Mouse (Mus musculus): Measurements from ENCODE around the gene Nop16. TPM values are rescaled to one million over a fixed set of nuclear protein-coding genes. Genes with fewer than 3 reads are reported as not detected.

The Nop16 gene
- polyA plus RNA-seq, 1 experiment from 2014 or later: 53.1 TPM

Small RNA genes within 50 kb of the gene (microRNA-seq; reads per million reads assigned to microRNA genes)
- not detected for gene Gm24195

Other genes starting within 250 kb of the Nop16 start
- gene Cplx2, start 218.7 kb downstream of the Nop16 start, polyA plus RNA-seq (2015; fragmentation: Nextera tagmentation; extraction: Ambion mirVana): 15.8 and 21.2 TPM in 2 replicates
- gene Thoc3, start 121.2 kb downstream of the Nop16 start, polyA plus RNA-seq (2015; fragmentation: Nextera tagmentation; extraction: Ambion mirVana): 94.5 and 105 TPM in 2 replicates
- gene Simc1, start 86.3 kb downstream of the Nop16 start, polyA plus RNA-seq (2015; fragmentation: Nextera tagmentation; extraction: Ambion mirVana): 21.0 and 21.4 TPM in 2 replicates
- 239 and 245 TPM in 2 replicates for gene 4833439L19Rik, start 24.7 kb downstream of the Nop16 start, polyA plus RNA-seq (2015; fragmentation: Nextera tagmentation; extraction: Ambion mirVana)
- 76.2 and 77.7 TPM in 2 replicates for gene Arl10, start 15.1 kb downstream of the Nop16 start, polyA plus RNA-seq (2015; fragmentation: Nextera tagmentation; extraction: Ambion mirVana)
- gene Higd2a, start 117 bp upstream of the Nop16 start, polyA plus RNA-seq (2015; fragmentation: Nextera tagmentation; extraction: Ambion mirVana): 232 and 248 TPM in 2 replicates
- 132 and 135 TPM in 2 replicates for gene Cltb, start 21.3 kb upstream of the Nop16 start, polyA plus RNA-seq (2015; fragmentation: Nextera tagmentation; extraction: Ambion mirVana)
- 68.9 and 71.5 TPM in 2 replicates for gene Faf2, start 31.7 kb upstream of the Nop16 start, polyA plus RNA-seq (2015; fragmentation: Nextera tagmentation; extraction: Ambion mirVana)
- gene Rnf44, start 103.8 kb upstream of the Nop16 start, polyA plus RNA-seq (2015; fragmentation: Nextera tagmentation; extraction: Ambion mirVana): 86.8 and 87.6 TPM in 2 replicates
- gene Cdhr2, start 111.4 kb upstream of the Nop16 start, polyA plus RNA-seq (2015; fragmentation: Nextera tagmentation; extraction: Ambion mirVana): 0.08 and 0.14 TPM in 2 replicates
- 6.5 and 6.9 TPM in 2 replicates for gene Gprin1, start 159.8 kb upstream of the Nop16 start, polyA plus RNA-seq (2015; fragmentation: Nextera tagmentation; extraction: Ambion mirVana)
- 18.7 and 20.8 TPM in 2 replicates for gene Sncb, start 176.5 kb upstream of the Nop16 start, polyA plus RNA-seq (2015; fragmentation: Nextera tagmentation; extraction: Ambion mirVana)
- not detected in 2 replicates for gene Eif4e1b, start 193.9 kb upstream of the Nop16 start, polyA plus RNA-seq (2015; fragmentation: Nextera tagmentation; extraction: Ambion mirVana)
- gene Tspan17, start 199.3 kb upstream of the Nop16 start, polyA plus RNA-seq (2015; fragmentation: Nextera tagmentation; extraction: Ambion mirVana): 50.4 and 54.0 TPM in 2 replicates

All from hindbrain, embryonic 13.5 days (tissue).